Mouse (Mus musculus) heart, adult 9 months (tissue): ENCODE measurements around the gene Rhob.

Source experiments
- DNase-seq, 2 experiments: peaks; one replicate each; pipeline ENCODE4 v3.0.0; 2022; ENCODE audit warnings: low spot score in 2 of 2

Gene Rhob

DNA sequence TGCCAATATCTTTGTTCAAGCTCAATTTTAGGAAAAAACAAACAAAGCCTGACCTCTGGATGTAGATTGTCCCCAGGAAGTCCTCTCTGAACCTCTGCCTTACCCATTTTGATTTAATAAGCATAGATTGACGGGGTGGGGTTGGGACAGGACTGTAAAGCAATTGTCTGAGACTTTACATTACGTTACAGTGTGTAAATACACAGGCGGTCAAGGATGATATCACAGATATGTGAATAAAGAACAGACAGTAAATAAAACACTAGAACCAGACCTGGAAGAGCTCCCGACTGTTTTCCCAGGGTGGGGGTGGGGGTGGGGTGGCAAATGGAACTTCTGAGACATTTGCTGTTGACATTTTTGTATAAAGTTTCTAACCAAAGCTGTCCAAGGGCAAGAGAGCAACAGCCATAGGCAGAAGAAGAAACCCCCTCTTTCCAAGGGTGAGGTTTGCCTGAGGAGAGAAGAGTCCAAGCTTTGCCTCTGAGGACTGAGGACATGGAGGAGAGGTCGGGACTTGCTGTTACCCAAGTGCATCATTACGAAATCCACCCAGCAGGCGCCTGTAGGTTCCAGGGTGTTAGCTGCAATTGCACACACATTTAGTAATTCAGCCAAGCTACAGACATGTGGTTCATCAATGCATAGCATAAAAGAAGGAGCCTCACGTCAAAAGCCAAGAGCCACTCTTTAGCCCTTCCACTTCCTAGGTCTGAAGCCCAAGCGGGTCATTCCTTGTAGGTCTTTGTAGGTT is 7.3 kb upstream of the Rhob start:
- peak in 1 of 2 experiments; percentile 44 for DNase-seq

DNA sequence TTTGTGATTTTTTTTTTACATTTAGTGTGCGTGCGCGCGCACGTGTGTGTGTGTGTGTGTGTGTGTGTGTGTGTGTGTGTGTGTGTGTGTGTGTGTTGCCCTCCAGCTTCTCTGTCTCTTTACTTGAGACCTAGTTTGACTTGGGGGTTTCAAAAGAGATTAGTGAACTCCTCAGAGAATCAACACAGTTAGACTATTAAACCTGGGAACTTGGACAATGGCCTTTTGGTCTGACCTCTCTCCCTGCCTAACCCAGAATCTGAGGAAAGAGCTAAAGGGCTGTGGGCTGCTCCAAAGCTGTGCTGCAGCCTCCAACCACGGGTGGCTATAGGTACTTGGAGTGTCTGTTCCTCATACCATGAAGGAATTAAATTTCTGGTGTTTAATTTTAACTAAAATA is 4.3 kb upstream of the Rhob start:
- DNase-seq, result no peak

DNA sequence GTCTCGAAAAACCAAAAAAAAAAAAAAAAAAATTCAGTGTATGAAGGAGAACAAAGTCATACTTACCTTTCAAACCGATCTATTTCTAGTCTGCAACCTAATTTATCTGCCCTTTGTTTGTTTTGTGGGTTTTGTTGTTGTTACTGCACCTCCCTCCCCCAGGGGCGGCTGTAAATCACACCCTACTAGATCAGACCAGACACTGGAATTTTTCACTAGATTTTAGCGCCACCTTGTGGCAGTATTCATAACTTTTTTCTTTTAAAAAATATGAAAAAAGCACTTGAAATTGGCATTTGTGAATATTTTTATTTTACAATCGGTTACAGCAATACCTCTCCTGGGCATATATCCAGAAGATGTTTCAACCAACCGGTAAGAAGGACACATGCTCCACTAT is 2.7 kb upstream of the Rhob start:
- peak; percentile 51 to 64 for DNase-seq

DNA sequence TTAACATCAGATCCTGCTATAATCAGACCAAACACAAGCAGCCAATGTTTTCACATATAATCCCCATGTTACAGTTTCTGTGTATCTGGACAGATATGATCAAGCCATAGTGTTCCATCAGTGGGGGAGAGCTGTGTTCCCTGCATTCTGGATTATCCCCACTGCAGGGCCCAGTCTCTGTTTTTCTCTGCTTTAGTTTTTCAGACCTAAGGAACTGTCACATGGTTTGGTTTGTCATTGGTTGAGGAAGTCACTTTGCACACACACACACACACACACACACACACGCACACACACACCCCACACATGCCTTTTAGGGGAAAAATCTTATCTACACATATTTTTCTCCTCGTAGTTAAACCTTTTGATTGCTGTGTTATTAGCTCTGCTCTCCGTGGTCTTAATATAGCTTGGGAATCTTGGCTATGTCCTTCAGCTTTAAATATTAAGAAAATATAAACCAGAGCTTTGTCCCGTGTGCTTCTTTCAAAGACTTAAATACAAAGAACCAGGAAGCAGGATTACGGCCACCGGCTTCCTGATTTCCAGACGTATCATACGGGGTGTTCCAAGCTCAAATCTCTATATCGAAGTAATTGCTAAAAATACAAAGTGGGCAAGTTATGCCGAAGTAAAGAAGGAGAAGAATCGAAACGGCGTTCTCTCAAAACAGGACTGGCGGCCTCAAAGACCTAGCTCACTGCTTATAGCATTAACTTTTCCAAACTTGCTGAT is 1.9 kb upstream of the Rhob start:
- DNase-seq, result peak; percentile 34 to 37

DNA sequence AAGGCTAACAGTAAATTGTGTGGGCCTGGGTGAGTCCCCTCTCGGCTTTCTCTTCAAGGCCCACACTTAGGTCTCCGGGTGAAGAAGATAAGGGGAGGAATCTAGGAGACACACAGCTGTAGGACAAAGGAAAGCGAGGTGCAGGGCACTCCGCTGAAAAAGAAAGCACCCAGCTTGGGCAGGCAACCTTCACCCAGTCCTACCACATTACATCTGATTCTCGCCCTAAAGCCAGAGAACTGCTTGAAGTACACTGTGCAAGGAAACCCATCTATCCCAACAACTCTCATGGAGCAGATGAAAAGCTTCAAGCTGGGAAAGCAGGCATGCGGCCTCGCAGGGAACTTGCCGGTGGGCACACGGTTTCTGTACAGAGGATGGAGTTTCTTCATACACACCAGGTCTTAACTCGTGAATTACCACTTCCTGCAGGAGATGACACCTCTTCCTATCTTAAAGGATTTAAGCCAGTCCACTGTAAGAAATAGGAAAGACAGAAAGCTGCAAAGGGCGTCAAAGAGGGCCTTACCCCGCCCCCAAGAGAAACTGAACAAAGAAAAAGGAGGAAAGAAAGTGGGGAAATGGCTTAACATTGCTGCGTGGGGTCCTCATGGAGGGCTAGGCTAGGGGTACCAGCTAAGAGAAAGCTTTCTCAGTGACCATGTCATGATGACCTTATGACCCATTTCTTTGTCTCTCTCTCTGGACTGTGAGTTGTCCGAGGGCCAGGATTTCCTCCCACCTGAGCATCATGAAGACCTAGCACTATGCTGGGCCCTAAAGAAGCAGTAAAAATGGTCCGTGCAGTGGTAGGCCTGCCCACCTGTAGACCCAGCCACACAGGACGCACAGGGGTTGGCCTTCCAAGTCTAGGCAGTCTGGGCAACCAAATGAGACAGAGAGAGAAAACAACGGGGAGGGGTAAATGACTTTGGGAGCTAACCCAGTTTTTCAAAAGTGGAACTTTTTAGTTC is 1.1 kb upstream of the Rhob start:
- DNase-seq, result peak; percentile 43 to 48

DNA sequence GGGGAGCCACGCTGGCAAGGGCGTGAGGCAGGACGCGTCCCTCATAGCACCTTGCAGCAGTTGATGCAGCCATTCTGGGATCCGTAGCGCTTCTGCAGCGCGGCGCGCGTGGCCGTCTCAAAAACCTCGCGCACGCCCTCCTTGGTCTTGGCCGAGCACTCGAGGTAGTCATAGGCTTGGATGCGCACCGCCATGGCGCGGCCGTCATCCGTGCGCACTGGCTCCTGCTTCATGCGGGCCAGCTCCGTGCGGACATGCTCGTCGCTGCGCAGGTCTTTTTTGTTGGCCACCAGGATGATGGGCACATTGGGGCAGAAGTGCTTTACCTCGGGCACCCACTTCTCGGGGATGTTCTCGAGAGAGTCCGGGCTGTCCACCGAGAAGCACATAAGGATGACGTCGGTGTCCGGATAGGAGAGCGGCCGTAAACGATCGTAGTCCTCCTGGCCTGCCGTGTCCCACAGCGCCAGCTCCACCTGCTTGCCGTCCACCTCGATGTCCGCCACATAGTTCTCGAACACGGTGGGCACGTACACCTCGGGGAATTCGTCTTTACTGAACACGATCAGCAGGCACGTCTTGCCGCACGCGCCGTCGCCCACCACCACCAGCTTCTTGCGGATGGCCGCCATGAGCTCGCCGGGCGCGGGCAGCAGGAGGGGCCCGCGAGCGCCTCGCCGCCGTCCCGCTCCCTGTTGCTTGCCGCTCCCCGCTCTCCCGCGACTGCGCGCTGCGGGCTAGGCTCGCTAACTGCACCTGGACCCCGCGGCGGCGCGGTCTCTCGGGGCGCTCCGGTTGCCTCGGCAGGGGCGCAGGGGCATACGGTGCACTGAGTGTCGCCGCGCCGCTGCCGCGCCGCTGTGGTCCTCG is 573 bp downstream of the Rhob start:
- DNase-seq, result peak; percentile 59 to 72

DNA sequence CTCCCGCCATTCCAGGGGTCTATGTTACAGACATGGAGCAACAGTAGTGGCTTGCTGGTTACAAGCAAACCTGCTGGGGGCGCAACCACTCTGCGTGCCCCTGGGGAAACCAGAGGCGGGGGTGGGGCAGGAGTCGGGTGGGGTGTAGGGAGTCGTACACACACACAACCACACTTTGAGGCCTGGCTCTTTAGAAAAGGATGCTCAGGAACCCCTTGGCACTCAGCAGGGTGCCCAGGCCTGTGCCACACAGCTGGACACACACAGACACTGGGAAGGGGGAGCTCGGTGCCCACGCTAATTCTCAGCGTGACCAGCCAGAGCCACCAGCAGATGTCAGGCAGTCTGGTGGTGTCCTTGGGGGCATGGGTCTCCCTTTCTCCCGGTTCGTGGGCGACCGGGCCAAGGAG is 1.2 kb downstream of the Rhob start:
- DNase-seq, result peak; percentile 31 to 55

DNA sequence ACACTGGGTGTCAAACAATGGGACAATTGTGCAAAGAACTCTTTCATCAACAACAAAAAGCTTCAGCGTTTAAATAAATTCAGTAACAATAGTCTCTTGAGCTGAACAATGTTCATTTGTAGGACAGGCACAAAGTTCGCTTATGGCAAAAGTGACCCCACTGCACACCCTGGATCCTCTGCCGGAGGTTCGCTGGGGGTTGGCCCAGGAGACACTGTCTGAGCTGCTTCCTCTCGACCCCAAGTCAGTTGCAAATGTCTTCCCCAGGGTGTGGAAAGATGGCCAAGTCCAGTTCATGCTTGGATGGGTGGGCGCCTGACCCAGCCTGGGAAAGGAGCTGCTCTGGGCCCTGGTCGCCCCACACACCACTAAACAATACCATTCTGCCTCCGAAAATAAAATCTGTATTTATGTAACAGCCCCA is 1.6 kb downstream of the Rhob start:
- DNase-seq, result peak; percentile 31 to 55

DNA sequence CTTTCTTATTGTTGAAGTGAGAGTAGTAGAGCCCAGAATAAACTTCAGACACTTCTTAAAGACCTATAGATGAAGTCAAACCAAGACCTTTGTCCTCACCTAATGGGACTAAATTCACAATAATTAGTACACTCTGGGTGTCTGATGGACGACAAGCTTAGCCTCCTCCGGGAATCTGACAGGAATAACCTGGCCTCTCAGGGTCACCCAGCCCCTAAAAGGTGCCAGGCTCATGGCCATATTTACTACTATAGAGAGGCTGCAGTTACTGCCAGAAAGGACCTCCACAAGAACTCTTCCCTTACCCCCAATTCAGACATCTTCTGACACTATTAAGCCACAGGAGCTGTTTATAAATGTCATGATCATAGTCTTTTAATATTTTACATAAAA is 2.5 kb downstream of the Rhob start:
- DNase-seq, result no peak

DNA sequence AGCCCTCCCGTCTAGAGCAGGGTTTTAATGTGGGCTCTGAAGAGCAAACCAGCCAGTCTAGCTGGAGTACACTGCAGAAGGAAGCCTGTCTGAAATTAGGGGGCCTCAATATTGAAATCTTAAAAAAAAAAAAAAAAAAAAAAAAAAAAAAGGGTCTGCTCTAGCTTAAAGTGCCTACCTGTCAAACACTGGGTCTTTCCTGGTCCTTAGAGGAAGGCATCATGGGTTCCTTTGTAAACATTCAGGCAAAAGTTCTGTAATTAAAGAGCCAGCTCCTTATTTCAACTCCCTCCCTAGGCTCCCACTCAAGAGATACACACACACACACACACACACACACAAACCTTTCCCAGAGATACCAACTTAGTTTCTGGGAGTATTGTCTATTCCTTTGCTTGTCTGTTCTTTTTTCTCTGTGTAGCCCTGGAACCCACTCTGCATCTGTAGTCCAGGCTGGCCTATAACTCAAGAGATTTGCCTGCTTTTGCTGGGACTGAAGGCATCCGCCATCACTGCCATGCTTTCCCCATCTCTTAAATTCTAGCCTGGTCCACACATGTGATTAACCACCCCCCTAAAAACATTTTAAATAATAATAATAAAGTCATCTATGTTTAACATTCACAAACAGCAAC is 3.0 kb downstream of the Rhob start:
- no peak for DNase-seq

DNA sequence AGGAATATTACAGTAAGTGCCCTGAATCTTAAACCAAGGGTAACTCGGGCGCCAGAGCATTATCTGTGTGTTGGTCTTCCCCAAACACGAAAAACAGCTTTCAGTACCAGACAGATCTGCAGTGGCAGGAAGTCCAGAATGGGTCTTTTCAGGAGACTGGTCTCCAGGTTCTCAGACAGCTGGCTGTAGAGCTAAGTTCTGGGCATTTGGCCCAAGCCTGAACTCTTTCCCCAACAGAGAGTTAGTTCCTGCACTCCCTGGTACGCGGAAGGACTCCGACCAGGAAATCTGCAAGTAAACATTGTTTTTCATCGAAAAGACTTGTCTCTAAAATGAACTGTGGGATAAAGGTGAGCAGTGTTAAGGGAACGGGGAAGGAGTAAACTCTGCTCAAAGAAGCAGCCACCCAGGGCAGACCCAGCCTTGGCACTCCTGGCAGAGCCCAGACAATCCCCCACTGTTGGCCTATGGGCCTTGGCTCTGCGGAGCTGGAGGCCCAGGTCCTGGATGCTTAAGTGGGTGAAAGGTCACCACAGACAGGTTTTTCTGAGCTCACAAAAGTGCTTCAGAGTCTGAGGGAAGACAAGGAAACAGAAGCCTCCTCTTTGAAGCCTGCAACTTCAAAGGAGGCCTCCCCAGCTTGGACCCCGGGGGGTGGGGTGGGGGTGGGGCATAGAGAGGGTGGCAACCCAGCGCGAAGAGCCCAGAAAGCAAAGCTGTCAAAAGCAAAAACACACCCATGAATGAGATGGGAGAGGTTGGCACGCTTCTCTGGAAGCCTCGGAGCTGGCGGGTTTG is 3.7 kb downstream of the Rhob start:
- DNase-seq, result peak; percentile 69 to 79

DNA sequence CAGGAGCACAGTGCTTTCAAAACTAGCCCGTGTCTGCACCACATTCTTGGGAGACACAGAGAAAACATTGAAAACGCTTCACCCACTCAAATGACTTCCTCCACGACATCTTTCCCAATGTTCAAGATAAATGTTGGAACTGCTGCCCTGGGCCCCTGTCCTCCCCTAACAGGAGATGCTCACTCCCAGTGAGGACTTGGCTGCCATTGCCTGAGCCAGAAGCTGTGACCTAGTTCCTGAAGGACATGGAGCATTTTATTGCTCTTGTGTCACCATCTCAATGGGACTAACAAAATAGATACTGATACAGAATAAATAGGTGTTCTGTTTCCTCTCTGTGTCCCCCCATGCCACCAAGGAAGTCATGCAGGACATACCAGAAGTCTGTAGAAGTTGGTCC is 5.1 kb downstream of the Rhob start:
- DNase-seq, result no peak

DNA sequence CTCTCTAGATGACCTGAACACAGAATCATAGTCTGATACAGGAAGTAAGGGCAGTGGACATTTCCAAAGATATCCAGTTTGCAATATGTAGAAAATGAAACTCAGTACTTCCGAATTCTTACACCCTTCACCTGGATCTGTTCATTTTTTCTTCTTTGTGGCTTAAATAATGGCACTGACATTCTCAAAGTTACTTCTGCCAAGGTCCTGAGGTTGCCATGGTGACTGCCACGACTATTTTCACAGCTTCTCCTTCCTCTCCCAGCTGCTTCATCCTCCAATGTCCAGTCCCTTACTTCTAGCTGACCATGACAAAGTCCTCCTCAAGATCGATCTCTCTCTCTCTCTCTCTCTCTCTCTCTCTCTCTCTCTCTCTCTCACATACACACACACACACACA is 6.4 kb downstream of the Rhob start:
- DNase-seq, result no peak

DNA sequence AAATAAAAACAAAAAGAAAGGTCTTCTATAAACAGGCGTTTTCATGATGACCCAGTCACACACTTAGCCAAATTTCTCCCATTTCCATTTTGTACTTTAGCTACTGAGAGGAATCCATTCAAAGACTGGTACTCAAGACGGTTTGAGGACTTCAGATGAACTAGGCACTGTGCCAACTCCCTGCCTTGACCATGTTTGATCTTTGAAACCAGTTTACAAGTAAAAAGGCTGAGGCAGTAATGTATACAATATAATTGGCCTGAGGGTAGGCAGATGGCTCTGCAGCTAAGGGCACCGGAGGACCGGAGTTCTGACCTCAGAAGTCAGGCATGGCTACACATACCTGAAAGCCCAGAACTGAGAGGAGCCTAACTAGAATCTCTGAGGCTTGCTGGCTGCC is 10.7 kb downstream of the Rhob start:
- no peak for DNase-seq

DNA sequence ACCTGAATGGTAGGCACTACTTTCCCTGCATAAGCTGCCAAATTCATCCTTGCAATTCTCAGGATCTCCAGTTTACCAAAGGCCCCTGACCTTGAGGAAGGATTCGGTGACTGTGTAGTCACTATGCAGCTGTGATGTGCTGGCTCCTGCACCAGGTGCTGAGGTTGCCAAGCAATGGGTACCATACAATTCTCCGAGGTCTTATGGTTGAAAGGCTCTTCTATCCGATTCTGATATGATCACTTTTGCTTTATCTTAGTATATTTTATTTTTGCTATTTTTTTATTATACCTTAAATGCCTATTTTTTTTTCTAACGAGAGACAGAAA is 11.2 kb downstream of the Rhob start:
- DNase-seq, result no peak

DNA sequence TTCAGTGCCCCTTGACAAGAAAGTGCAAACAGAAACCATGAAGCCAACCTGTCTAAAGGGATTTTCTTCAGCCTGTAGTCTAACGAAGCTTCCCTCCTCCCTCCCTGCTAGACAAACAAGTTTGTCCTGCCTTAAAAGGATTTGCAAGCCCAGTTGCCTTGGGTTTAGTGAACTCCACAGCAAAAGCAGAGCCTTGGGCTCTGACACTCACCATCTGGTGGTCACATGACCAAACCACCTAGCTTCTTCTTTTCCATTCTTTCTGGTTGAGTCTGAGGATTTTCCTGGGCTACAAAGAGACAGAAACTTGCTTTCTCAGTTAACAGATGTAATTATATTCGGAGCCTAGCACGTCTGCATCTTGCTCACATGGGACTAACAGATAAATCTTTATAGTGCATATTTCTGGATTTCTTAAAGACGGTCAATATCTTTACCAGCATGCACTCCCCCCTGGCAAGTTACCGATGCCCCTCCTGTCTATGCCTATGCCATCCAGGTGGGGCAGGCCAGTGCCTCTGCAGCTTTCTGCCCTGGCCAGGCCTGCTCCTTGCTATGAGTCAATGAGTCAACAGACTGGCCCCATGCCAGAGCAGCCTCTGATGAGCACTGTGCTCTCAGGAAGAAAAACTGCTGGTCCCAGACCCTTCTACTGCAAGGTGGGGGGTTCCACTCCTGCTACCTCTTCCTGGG is 11.7 kb downstream of the Rhob start:
- peak in 1 of 2 experiments; percentile 14 for DNase-seq

DNA sequence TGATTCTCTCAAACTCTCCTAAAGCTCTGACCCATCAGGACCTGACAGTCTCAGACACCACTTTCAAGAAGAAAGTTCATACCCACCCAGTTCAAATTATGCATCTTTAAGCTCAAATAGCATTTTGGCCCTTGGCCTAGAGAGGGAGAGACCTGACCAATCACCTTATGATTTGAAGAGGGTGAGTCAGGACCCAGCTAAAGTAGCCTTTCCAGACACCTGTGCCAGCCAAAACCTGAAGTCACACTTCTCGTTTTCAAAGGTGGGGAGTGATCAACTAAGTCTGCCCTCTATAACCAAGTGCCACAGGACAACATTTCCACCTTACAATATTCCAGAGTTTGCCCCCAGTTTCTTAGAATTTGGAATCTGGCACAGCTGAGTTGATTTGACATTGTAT is 12.5 kb downstream of the Rhob start:
- DNase-seq, result no peak

DNA sequence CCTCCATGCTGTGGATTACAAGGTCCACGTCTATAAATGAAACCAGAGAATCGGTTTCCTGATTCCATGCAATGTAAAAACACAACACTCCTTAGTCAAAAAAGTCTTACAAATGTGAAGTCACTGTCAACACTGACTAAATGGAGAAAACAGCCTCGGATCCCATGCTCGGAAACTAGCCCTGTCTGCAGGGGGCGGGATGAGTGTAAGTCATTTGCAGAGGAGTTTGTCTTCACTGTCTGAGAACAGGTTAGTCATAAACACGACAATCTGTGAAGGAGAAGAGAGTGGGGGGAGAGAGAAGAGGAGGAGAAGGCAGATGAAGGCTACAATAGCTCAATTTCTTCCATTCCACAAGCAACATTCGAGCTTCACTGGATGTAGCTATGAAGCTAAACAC is 14.6 kb downstream of the Rhob start:
- DNase-seq, result no peak

DNA sequence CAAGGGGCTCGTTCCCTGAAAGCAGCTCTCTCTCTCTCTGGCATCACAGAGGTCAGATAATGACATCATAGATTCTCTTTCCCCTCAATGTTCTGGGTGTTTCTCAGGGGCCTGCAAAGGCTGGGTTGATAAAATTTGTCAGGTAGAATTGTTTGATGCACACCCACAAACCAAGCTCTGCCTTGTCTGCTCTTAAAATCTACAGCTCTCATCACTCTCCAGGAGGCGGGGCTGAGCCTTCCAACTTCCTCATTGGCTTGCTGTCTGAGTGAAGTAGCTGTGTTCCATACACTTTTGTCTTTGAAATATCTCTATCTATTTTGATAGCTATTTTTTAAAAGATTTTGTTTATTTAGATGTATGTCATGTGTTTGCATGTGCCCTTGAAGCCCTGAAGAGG is 17.6 kb downstream of the Rhob start:
- no peak for DNase-seq
